Mouse (Mus musculus): ENCODE measurements around the gene Pou5f1. TPM values are rescaled to one million over a fixed set of nuclear protein-coding genes. Genes with fewer than 3 reads are reported as not detected.
"Not testable (repeated sequence)": the region's sequence is repeated elsewhere in the genome, so short reads cannot be mapped to it uniquely, and the experiment has no call there.

Gene Pou5f1
- total RNA-seq (2021) = not detected

GRCm38 (mm10) chr17:35505776-35506175 lies at the start of gene Pou5f1:
Pou5f1 (plus strand) TSS chr17:35506018.
- intact Hi-C loops (cut with DNase I) = no loop called here
- DNase-seq = no peak

- intact Hi-C loops (cut with DNase I); DNase-seq: not testable (repeated sequence)
These were observed 47.6 kb upstream of the Pou5f1 start for GRCm38 (mm10) chr17:35458247-35458646.

- intact Hi-C loops (cut with DNase I) = not testable (repeated sequence)
These were observed 45.1 kb upstream of the Pou5f1 start for GRCm38 (mm10) chr17:35460513-35461341.

GRCm38 (mm10) chr17:35465651-35466050 lies 40.2 kb upstream of the Pou5f1 start:
- DNase-seq = peak; percentile 37
- intact Hi-C loops (cut with DNase I) = not testable (repeated sequence)

More at GRCm38 (mm10) chr17:35460513-35461341, 45.1 kb upstream of the Pou5f1 start:
- DNase-seq = not testable (repeated sequence)

GRCm38 (mm10) chr17:35468936-35469335 lies 36.9 kb upstream of the Pou5f1 start:
- DNase-seq; intact Hi-C loops (cut with DNase I): not testable (repeated sequence)

GRCm38 (mm10) chr17:35469842-35470751 lies 35.7 kb upstream of the Pou5f1 start, which contains the start of gene H2-Q10:
H2-Q10 (plus strand) TSS chr17:35470089.
- DNase-seq = no peak
- intact Hi-C loops (cut with DNase I) = no loop called here

- intact Hi-C loops (cut with DNase I) = no loop called here
These were observed 21.8 kb upstream of the Pou5f1 start for GRCm38 (mm10) chr17:35484066-35484465.

GRCm38 (mm10) chr17:35485702-35486101 lies 20.1 kb upstream of the Pou5f1 start:
- DNase-seq = peak; percentile 28
- intact Hi-C loops (cut with DNase I) = no loop called here

More at GRCm38 (mm10) chr17:35484066-35484465, 21.8 kb upstream of the Pou5f1 start:
- peak; percentile 56 for DNase-seq

GRCm38 (mm10) chr17:35486726-35487125 lies 19.1 kb upstream of the Pou5f1 start:
- peak; percentile 17 for DNase-seq
- intact Hi-C loops (cut with DNase I) = no loop called here

GRCm38 (mm10) chr17:35488041-35488440 lies 17.8 kb upstream of the Pou5f1 start:
- intact Hi-C loops (cut with DNase I) = no loop called here
- no peak for DNase-seq

GRCm38 (mm10) chr17:35490320-35490719 lies 15.5 kb upstream of the Pou5f1 start:
- intact Hi-C loops (cut with DNase I) = no loop called here
- no peak for DNase-seq

- no peak for DNase-seq
- intact Hi-C loops (cut with DNase I) = no loop called here
These were observed 8.7 kb upstream of the Pou5f1 start for GRCm38 (mm10) chr17:35497124-35497523.

GRCm38 (mm10) chr17:35502226-35502625 lies 3.6 kb upstream of the Pou5f1 start:
- intact Hi-C loops (cut with DNase I) = no loop called here
- no peak for DNase-seq

GRCm38 (mm10) chr17:35502762-35503161 lies 3.1 kb upstream of the Pou5f1 start:
- DNase-seq = no peak
- intact Hi-C loops (cut with DNase I) = no loop called here

- intact Hi-C loops (cut with DNase I) = no loop called here
These were observed 2.0 kb upstream of the Pou5f1 start for GRCm38 (mm10) chr17:35503849-35504248.

GRCm38 (mm10) chr17:35504628-35505481 lies 963 bp upstream of the Pou5f1 start:
- intact Hi-C loops (cut with DNase I) = no loop called here
- no peak for DNase-seq

More at GRCm38 (mm10) chr17:35503849-35504248, 2.0 kb upstream of the Pou5f1 start:
- DNase-seq = no peak

GRCm38 (mm10) chr17:35506881-35507280 lies 1.1 kb downstream of the Pou5f1 start:
- no peak for DNase-seq
- intact Hi-C loops (cut with DNase I) = no loop called here

- intact Hi-C loops (cut with DNase I) = no loop called here
- DNase-seq = no peak
These were observed 1.9 kb downstream of the Pou5f1 start for GRCm38 (mm10) chr17:35507556-35508260.

- DNase-seq; intact Hi-C loops (cut with DNase I): not testable (repeated sequence)
These were observed 2.5 kb downstream of the Pou5f1 start for GRCm38 (mm10) chr17:35508279-35508678.

GRCm38 (mm10) chr17:35509284-35509683 lies 3.5 kb downstream of the Pou5f1 start:
- intact Hi-C loops (cut with DNase I) = no loop called here
- DNase-seq = peak; percentile 50

Data from left cerebral cortex, postnatal 4 days (tissue).